In genomic region chr13:44622661-44623355, GRCm38 (mm10) we compare ENCODE assay signal across 8 mouse cellular contexts.
DNase-seq lines count a peak whose midpoint lies in the region; ATAC-seq and TF ChIP-seq lines count a peak whose summit lies in the region.

No protein-coding gene starts in this region.

- no peak overlapping the region for H3K9ac ChIP-seq in midbrain, embryonic 16.5 days (ENCODE audit: low read depth, low read length)
- H3K9ac ChIP-seq in heart, postnatal 0 days (replicated peaks; ENCODE audit: low read depth, low read length), result 0 out of 2 replicates have a peak overlapping the region, but pooled peaks have one; percentile 29
- 0 out of 2 replicates have a peak overlapping the region, but pooled peaks have one; percentile 3 for H3K9ac ChIP-seq in lung, embryonic 15.5 days

- TF ChIP-seq EP300 in heart, postnatal 0 days (IDR thresholded peaks at IDR 0.05; ENCODE audit: low read depth), result peak; percentile 86

- H3K9me3 ChIP-seq in midbrain, embryonic 10.5 days (replicated peaks), result no peaks in the 10 kb centered on the region
- no peaks in the 10 kb centered on the region for H3K9me3 ChIP-seq in midbrain, embryonic 16.5 days (replicated peaks; ENCODE audit: control insufficient read depth, low read length, poor library complexity, severe bottlenecking)
- no peaks in the 10 kb centered on the region for H3K9me3 ChIP-seq in heart, postnatal 0 days (replicated peaks; ENCODE audit: control insufficient read depth, low read length)
- H3K9me3 ChIP-seq in lung, embryonic 15.5 days, result no peaks in the 10 kb centered on the region

- no peaks in the 10 kb centered on the region for H3K36me3 ChIP-seq in midbrain, embryonic 10.5 days
- H3K36me3 ChIP-seq in midbrain, embryonic 16.5 days (ENCODE audit: control insufficient read depth, insufficient read depth, low read length), result no peaks in the 10 kb centered on the region
- no peaks in the 10 kb centered on the region for H3K36me3 ChIP-seq in heart, postnatal 0 days (replicated peaks; ENCODE audit: control insufficient read depth, insufficient read depth, low read length)
- no peaks in the 10 kb centered on the region for H3K36me3 ChIP-seq in lung, embryonic 15.5 days

- peaks cover 40% of the 10 kb centered on the region for H3K4me1 ChIP-seq in midbrain, embryonic 10.5 days
- peaks cover 8% of the 10 kb centered on the region for H3K4me1 ChIP-seq in midbrain, embryonic 16.5 days (ENCODE audit: control insufficient read depth, insufficient read depth, low read length)
- H3K4me1 ChIP-seq in heart, postnatal 0 days (ENCODE audit: control insufficient read depth, insufficient read depth), result peaks cover 26% of the 10 kb centered on the region
- H3K4me1 ChIP-seq in lung, embryonic 15.5 days, result peaks cover 26% of the 10 kb centered on the region

- TF ChIP-seq CTCF in heart, postnatal 0 days (IDR thresholded peaks at IDR 0.05; ENCODE audit: low read depth), result no peak

- no peak for DNase-seq in midbrain, embryonic 10.5 days (ENCODE audit: low spot score)
- peak; percentile 26 for DNase-seq in cerebellum, adult 9-10 months
- DNase-seq in heart, postnatal 0 days (ENCODE audit: low spot score), result peak; percentile 82
- DNase-seq in spleen, postnatal 14 days (ENCODE audit: low spot score in 2 of 2), result no peak
- no peak for DNase-seq in embryo, embryonic 10.5 days (ENCODE audit: low spot score)

- WGBS in midbrain, embryonic 10.5 days, result 49% methylated on average over 12 of the region's 12 CpGs
- WGBS in midbrain, embryonic 16.5 days, result 30% methylated on average over 12 of the region's 12 CpGs
- WGBS in heart, postnatal 0 days, result 19% methylated on average over 12 of the region's 12 CpGs
- WGBS in lung, embryonic 15.5 days, result 31% methylated on average over 12 of the region's 12 CpGs

- no peak overlapping the region for H3K4me3 ChIP-seq in midbrain, embryonic 10.5 days
- H3K4me3 ChIP-seq in midbrain, embryonic 16.5 days (ENCODE audit: low read depth, low read length), result no peak overlapping the region
- no peak overlapping the region for H3K4me3 ChIP-seq in heart, postnatal 0 days (ENCODE audit: low read depth, low read length)
- H3K4me3 ChIP-seq in lung, embryonic 15.5 days, result no peak overlapping the region

- no peaks in the 10 kb centered on the region; the same call in none of the 2 replicates for H3K27me3 ChIP-seq in midbrain, embryonic 10.5 days (ENCODE audit: low read depth, poor library complexity, severe bottlenecking)
- no peaks in the 10 kb centered on the region for H3K27me3 ChIP-seq in midbrain, embryonic 16.5 days (ENCODE audit: control insufficient read depth, insufficient read depth, low read depth, low read length)
- H3K27me3 ChIP-seq in heart, postnatal 0 days (ENCODE audit: control insufficient read depth, insufficient read depth, low read length), result no peaks in the 10 kb centered on the region
- no peaks in the 10 kb centered on the region for H3K27me3 ChIP-seq in lung, embryonic 15.5 days

- no peak for ATAC-seq in midbrain, embryonic 16.5 days
- peak; percentile 83 for ATAC-seq in heart, postnatal 0 days (ENCODE audit: insufficient read depth, low read depth)
- ATAC-seq in lung, embryonic 15.5 days (ENCODE audit: borderline replicate concordance, extremely low read depth, low FRiP score, low TSS enrichment), result peak; percentile 49; the same call in 1 of the 2 replicates
- ATAC-seq in megakaryocyte, adult 5-6 weeks (ENCODE audit: poor library complexity, severe bottlenecking), result no peak

- H3K27ac ChIP-seq in midbrain, embryonic 10.5 days (replicated peaks), result peak overlapping the region; percentile 68
- no peak overlapping the region for H3K27ac ChIP-seq in midbrain, embryonic 16.5 days (ENCODE audit: low read length)
- H3K27ac ChIP-seq in heart, postnatal 0 days (ENCODE audit: low read depth), result peak overlapping the region; percentile 93
- peak overlapping the region; percentile 63 for H3K27ac ChIP-seq in lung, embryonic 15.5 days

- H3K4me2 ChIP-seq in midbrain, embryonic 16.5 days (ENCODE audit: low read length), result no peak overlapping the region
- H3K4me2 ChIP-seq in heart, postnatal 0 days (ENCODE audit: low read depth, low read length), result peak overlapping the region; percentile 9; the same call in 1 of the 2 replicates
- no peak overlapping the region for H3K4me2 ChIP-seq in lung, embryonic 15.5 days

Comparison
In these comparisons a context has a peak if more than half of its experiments do, and no peak if none do; other contexts are left out.
1. DNase-seq: peak in cerebellum, adult 9-10 months (single experiment) and heart, postnatal 0 days (single experiment); none in midbrain, embryonic 10.5 days (single experiment), spleen, postnatal 14 days (0 of 2) and embryo, embryonic 10.5 days (single experiment).
2. ATAC-seq: peak in heart, postnatal 0 days (single experiment) and lung, embryonic 15.5 days (single experiment); none in midbrain, embryonic 16.5 days (single experiment) and megakaryocyte, adult 5-6 weeks (single experiment).